Mouse (Mus musculus): ENCODE results near the gene Zbtb25. TPM values are rescaled to one million over a fixed set of nuclear protein-coding genes. Genes with fewer than 3 reads are reported as not detected.

The Zbtb25 gene
- total and polyA plus RNA-seq, 3 experiments, result 5.5 to 12.3 TPM; not detected in 1

DNA sequence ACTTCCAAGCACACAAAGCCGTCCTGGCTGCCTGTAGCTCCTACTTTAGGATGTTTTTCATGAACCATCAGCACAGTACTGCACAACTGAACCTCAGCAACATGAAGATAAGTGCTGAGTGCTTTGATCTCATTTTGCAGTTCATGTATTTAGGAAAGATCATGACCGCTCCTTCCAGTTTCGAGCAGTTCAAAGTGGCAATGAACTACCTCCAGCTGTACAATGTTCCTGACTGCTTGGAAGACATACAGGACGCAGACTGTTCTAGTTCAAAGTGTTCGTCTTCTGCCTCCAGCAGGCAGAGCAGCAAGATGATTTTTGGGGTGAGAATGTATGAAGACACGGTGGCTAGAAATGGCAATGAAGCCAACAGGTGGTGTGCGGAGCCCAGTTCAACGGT is 15.9 kb upstream of the Zbtb25 start:
- Histone ChIP-seq H3K79me2 (ENCODE audit: control insufficient read depth, insufficient read depth, low read length, poor library complexity) (peaks cover 40% of the 10 kb centered on the region), H3K4me1 (ENCODE audit: control insufficient read depth in 1 of 2, insufficient read depth in 2 of 2, low read length in 2 of 2) (peaks cover 8 to 11% of the 10 kb centered on the region in 2 experiments; a peak in 3 of 4 replicates), H3K9me3 (replicated peaks; ENCODE audit: insufficient read depth, low read length) (no peaks in the 10 kb centered on the region), H3K36me3 (ENCODE audit: control insufficient read depth in 1 of 2, insufficient read depth in 2 of 2, low read length in 2 of 2) (peaks cover 24 to 42% of the 10 kb centered on the region in 2 experiments), H3K27ac (ENCODE audit: control insufficient read depth, low read depth, low read length) (no peak overlapping the region), H3K27me3 (ENCODE audit: control insufficient read depth in 1 of 2, insufficient read depth in 2 of 2, low read length in 2 of 2) (no peaks in the 10 kb centered on the region), H3K9ac (ENCODE audit: control insufficient read depth, low read depth, low read length, poor library complexity, severe bottlenecking) (no peak overlapping the region), H3K4me3 (ENCODE audit: control insufficient read depth in 1 of 2, insufficient read depth in 1 of 2, low read depth in 2 of 2, low read length in 2 of 2) (no peak overlapping the region)
- TF ChIP-seq ZMIZ1 (IDR thresholded peaks at IDR 0.05; ENCODE audit: low read depth, low read length) (no peak), MEF2A (IDR thresholded peaks at IDR 0.05; ENCODE audit: extremely low read depth, insufficient replicate concordance, low read depth, low read length, poor library complexity, severe bottlenecking) (no peak), JUND (IDR thresholded peaks at IDR 0.05; ENCODE audit: low read depth, low read length) (no peak), SMC3 (IDR thresholded peaks at IDR 0.05; ENCODE audit: low read depth, low read length) (no peak), RCOR1 (IDR thresholded peaks at IDR 0.05; ENCODE audit: low read depth, low read length) (no peak), USF1 (IDR thresholded peaks at IDR 0.05; ENCODE audit: low read depth, low read length) (no peak), POLR2A (IDR thresholded peaks at IDR 0.05; ENCODE audit: control insufficient read depth in 1 of 2, insufficient read depth in 1 of 2, low read depth in 1 of 2, low read length in 2 of 2, poor library complexity in 1 of 2) (no peak), GATA1 (IDR thresholded peaks at IDR 0.05; ENCODE audit: low read depth, low read length) (no peak), MAFK (IDR thresholded peaks at IDR 0.05; ENCODE audit: borderline replicate concordance, low read depth, low read length) (no peak), TAL1 (IDR thresholded peaks at IDR 0.05; ENCODE audit: low read length) (no peak), HCFC1 (IDR thresholded peaks at IDR 0.05; ENCODE audit: low read depth, low read length) (no peak), MAZ (IDR thresholded peaks at IDR 0.05; ENCODE audit: low read depth, low read length) (no peak), MXI1 (IDR thresholded peaks at IDR 0.05; ENCODE audit: low read depth, low read length) (no peak), UBTF (IDR thresholded peaks at IDR 0.05; ENCODE audit: borderline replicate concordance, insufficient read depth, low read depth, low read length) (no peak), NELFE (IDR thresholded peaks at IDR 0.05; ENCODE audit: low read depth, low read length) (no peak)
- no peak for DNase-seq (ENCODE audit: low read depth, low spot score)

- no peaks in the 10 kb centered on the region for H3K27me3 ChIP-seq (ENCODE audit: control insufficient read depth in 1 of 2, insufficient read depth in 2 of 2, low read length in 2 of 2)
- no peak overlapping the region for H3K4me3 ChIP-seq (ENCODE audit: control insufficient read depth in 1 of 2, insufficient read depth in 1 of 2, low read depth in 2 of 2, low read length in 2 of 2)
- H3K4me1 ChIP-seq (ENCODE audit: control insufficient read depth in 1 of 2, insufficient read depth in 2 of 2, low read length in 2 of 2), result peaks cover 11 to 22% of the 10 kb centered on the region in 2 experiments
- no peak overlapping the region for H3K9ac ChIP-seq (ENCODE audit: control insufficient read depth, low read depth, low read length, poor library complexity, severe bottlenecking)
- H3K79me2 ChIP-seq (ENCODE audit: control insufficient read depth, insufficient read depth, low read length, poor library complexity), result peaks cover 68% of the 10 kb centered on the region
- no peaks in the 10 kb centered on the region for H3K9me3 ChIP-seq (replicated peaks; ENCODE audit: insufficient read depth, low read length)
- TF ChIP-seq KAT2A (conservative IDR thresholded peaks at IDR 0.05; ENCODE audit: low read depth, low read length) (no peak), SIN3A (IDR thresholded peaks at IDR 0.05; ENCODE audit: low read length) (no peak), EP300 (IDR thresholded peaks at IDR 0.05; ENCODE audit: low read depth in 1 of 2, low read length in 2 of 2) (no peak), CHD2 (IDR thresholded peaks at IDR 0.05; ENCODE audit: low read length) (no peak), E2F4 (IDR thresholded peaks at IDR 0.05; ENCODE audit: borderline replicate concordance, low read depth, low read length) (no peak), NRF1 (IDR thresholded peaks at IDR 0.05; ENCODE audit: insufficient read depth, low read depth, low read length, poor library complexity, severe bottlenecking) (no peak), MXI1 (IDR thresholded peaks at IDR 0.05; ENCODE audit: low read depth, low read length) (no peak), NELFE (IDR thresholded peaks at IDR 0.05; ENCODE audit: low read depth, low read length) (no peak), MAX (IDR thresholded peaks at IDR 0.05; ENCODE audit: low read length) (no peak), ZMIZ1 (IDR thresholded peaks at IDR 0.05; ENCODE audit: low read depth, low read length) (no peak), RAD21 (IDR thresholded peaks at IDR 0.05; ENCODE audit: low read depth, low read length) (no peak), MYC (IDR thresholded peaks at IDR 0.05; ENCODE audit: low read depth, low read length) (no peak), ZC3H11A (IDR thresholded peaks at IDR 0.05; ENCODE audit: low read depth, low read length) (no peak)
- H3K36me3 ChIP-seq (ENCODE audit: control insufficient read depth in 1 of 2, insufficient read depth in 2 of 2, low read length in 2 of 2), result peaks cover 12 to 27% of the 10 kb centered on the region in 2 experiments
- no peak for DNase-seq (ENCODE audit: low read depth, low spot score)
- no peak overlapping the region for H3K27ac ChIP-seq (ENCODE audit: control insufficient read depth, low read depth, low read length)
Observed at GRCm38 (mm10) chr12:76380151-76380550, 10.7 kb upstream of the Zbtb25 start.
